Mouse (Mus musculus): ENCODE results near the gene Xkr7. TPM values are rescaled to one million over a fixed set of nuclear protein-coding genes. Genes with fewer than 3 reads are reported as not detected.
A peak's percentile ranks its signal among the peaks of the same experiment; 100 is the strongest.

Gene Xkr7
- polyA plus RNA-seq, 1 experiment from 2014 or later, result 0.36 TPM

DNA sequence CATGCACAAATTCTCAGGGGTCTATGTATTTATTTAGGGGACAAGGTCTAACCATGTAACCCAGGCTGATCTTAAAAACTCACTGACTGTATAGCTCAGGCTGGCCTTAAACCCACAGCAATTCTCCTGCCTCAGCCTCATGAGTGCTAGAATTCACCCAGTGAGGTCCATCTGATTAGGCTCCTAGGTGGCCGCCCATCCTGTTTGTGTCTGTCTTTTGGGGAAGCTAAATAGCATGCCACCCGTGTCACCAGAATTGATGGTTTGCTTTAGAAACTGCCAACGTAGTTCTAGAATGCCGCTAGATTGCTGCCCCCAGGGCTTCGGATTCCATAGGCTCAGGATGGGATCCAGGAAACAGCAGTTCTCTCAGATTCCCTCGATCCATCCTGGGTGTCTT is 35.3 kb downstream of the Xkr7 start:
- H3K9ac ChIP-seq (replicated peaks; ENCODE audit: low read length), result no peak overlapping the region
- H3K27ac ChIP-seq (replicated peaks; ENCODE audit: low read depth, low read length), result no peak overlapping the region
- H3K36me3 ChIP-seq (replicated peaks; ENCODE audit: control insufficient read depth, insufficient read depth, low read depth, low read length), result no peaks in the 10 kb centered on the region
- H3K4me2 ChIP-seq (ENCODE audit: low read depth, low read length), result no peak overlapping the region
- peaks cover 4% of the 10 kb centered on the region; the same call in 1 of the 2 replicates for H3K4me1 ChIP-seq (ENCODE audit: control insufficient read depth, insufficient read depth, low read length)
- WGBS, result 30% methylated on average over 6 of the region's 6 CpGs
- no peak overlapping the region for H3K4me3 ChIP-seq (ENCODE audit: low read depth, low read length)
- peaks cover 24% of the 10 kb centered on the region for H3K27me3 ChIP-seq (ENCODE audit: control insufficient read depth, insufficient read depth, low read length)
- no peaks in the 10 kb centered on the region for H3K9me3 ChIP-seq (replicated peaks; ENCODE audit: control insufficient read depth, low read length)
- ATAC-seq (replicated peaks; ENCODE audit: insufficient number of reproducible peaks, low FRiP score, low TSS enrichment, low read depth) (no peak), DNase-seq (ENCODE audit: low spot score) (no peak)

- Histone ChIP-seq H3K4me2 (ENCODE audit: low read depth, low read length) (no peak overlapping the region), H3K36me3 (replicated peaks; ENCODE audit: control insufficient read depth, insufficient read depth, low read depth, low read length) (no peaks in the 10 kb centered on the region), H3K9me3 (replicated peaks; ENCODE audit: control insufficient read depth, low read length) (no peaks in the 10 kb centered on the region), H3K4me3 (ENCODE audit: low read depth, low read length) (no peak overlapping the region), H3K9ac (replicated peaks; ENCODE audit: low read length) (no peak overlapping the region), H3K4me1 (ENCODE audit: control insufficient read depth, insufficient read depth, low read length) (peaks cover 4% of the 10 kb centered on the region; the same call in 1 of the 2 replicates), H3K27ac (replicated peaks; ENCODE audit: low read depth, low read length) (no peak overlapping the region), H3K27me3 (ENCODE audit: control insufficient read depth, insufficient read depth, low read length) (peaks cover 39% of the 10 kb centered on the region)
- 8% methylated on average over 23 of the region's 23 CpGs for WGBS
- no peak for ATAC-seq (replicated peaks; ENCODE audit: insufficient number of reproducible peaks, low FRiP score, low TSS enrichment, low read depth)
- peak; percentile 30 for DNase-seq (ENCODE audit: low spot score)
Measured at GRCm38 (mm10) chr2:153070762-153071490, 39.3 kb downstream of the Xkr7 start.

DNA sequence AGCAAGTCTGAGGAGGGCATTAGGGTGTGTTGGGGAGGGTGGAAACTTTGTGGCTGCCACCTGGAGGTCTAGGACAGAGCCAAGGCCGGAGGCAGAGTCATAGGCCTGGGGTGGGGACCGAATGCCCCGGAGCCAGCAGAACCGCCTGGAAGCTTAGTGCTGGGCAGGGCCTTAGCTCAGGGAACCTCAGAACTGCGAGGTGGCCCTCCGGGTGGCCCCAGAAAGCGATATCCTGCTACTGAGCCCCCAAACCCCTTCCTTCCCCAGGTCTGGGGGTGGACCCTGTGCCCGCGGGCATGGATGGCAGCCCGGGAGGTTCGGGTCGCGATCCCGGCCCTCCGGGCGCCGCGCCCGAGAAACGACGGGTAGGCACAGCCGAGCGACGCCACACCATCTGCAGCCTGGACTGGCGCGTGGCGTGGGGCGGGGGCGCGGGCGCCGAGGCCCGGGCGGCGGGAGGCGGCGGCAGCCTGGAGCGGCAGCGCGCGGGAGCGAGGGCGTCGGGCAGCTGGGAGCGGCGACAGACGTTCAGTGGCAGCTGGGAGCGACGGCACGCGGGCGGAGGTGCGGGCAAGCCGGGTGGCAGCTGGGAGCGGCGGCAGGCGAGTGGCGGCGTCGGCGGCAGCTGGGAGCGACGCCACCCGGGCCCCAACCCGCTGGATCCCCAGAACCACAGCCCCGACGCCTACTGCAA is 40.0 kb downstream of the Xkr7 start:
- peak overlapping the region; percentile 54 for H3K4me2 ChIP-seq (ENCODE audit: low read depth, low read length)
- ATAC-seq (replicated peaks; ENCODE audit: insufficient number of reproducible peaks, low FRiP score, low TSS enrichment, low read depth) (no peak), DNase-seq (ENCODE audit: low spot score) (peak; percentile 19)
- H3K27me3 ChIP-seq (ENCODE audit: control insufficient read depth, insufficient read depth, low read length), result peaks cover 39% of the 10 kb centered on the region
- H3K9me3 ChIP-seq (replicated peaks; ENCODE audit: control insufficient read depth, low read length), result no peaks in the 10 kb centered on the region
- no peaks in the 10 kb centered on the region for H3K36me3 ChIP-seq (replicated peaks; ENCODE audit: control insufficient read depth, insufficient read depth, low read depth, low read length)
- H3K9ac ChIP-seq (replicated peaks; ENCODE audit: low read length), result peak overlapping the region; percentile 34
- no peak overlapping the region for H3K27ac ChIP-seq (replicated peaks; ENCODE audit: low read depth, low read length)
- WGBS, result 4% methylated on average over 48 of the region's 67 CpGs
- peak overlapping the region; percentile 25 for H3K4me3 ChIP-seq (ENCODE audit: low read depth, low read length)
- H3K4me1 ChIP-seq (ENCODE audit: control insufficient read depth, insufficient read depth, low read length), result peaks cover 4% of the 10 kb centered on the region; the same call in 1 of the 2 replicates

DNA sequence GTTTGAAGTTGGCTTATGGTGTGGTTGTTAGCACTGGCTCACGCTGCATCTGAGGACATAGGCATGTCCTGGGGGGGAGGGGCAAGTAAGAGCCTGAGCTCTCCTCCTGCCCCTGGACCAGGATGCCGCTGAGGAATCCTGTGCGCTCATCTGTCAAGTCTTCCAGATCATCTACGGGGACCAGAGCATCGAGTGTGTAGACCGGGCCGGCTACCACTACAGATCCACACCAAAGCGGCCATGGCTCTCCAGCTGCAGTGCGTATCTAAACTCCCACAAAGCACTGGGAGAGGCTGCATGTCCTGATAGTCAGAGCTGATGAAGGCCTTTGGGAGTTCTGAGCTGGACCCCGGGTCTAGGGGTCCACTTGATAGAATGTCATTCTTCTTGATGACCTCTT is 43.0 kb downstream of the Xkr7 start:
- Histone ChIP-seq H3K4me1 (ENCODE audit: control insufficient read depth, insufficient read depth, low read length) (peaks cover 4% of the 10 kb centered on the region; the same call in 1 of the 2 replicates), H3K4me3 (ENCODE audit: low read depth, low read length) (no peak overlapping the region), H3K4me2 (ENCODE audit: low read depth, low read length) (no peak overlapping the region), H3K27ac (replicated peaks; ENCODE audit: low read depth, low read length) (no peak overlapping the region), H3K36me3 (replicated peaks; ENCODE audit: control insufficient read depth, insufficient read depth, low read depth, low read length) (no peaks in the 10 kb centered on the region), H3K9ac (replicated peaks; ENCODE audit: low read length) (no peak overlapping the region), H3K9me3 (replicated peaks; ENCODE audit: control insufficient read depth, low read length) (no peaks in the 10 kb centered on the region), H3K27me3 (ENCODE audit: control insufficient read depth, insufficient read depth, low read length) (peaks cover 34% of the 10 kb centered on the region)
- 80% methylated on average over 10 of the region's 10 CpGs for WGBS
- ATAC-seq (replicated peaks; ENCODE audit: insufficient number of reproducible peaks, low FRiP score, low TSS enrichment, low read depth) (no peak), DNase-seq (ENCODE audit: low spot score) (no peak)

- Histone ChIP-seq H3K27me3 (ENCODE audit: control insufficient read depth, insufficient read depth, low read length) (peaks cover 26% of the 10 kb centered on the region), H3K4me1 (ENCODE audit: control insufficient read depth, insufficient read depth, low read length) (peaks cover 4% of the 10 kb centered on the region; the same call in 1 of the 2 replicates), H3K36me3 (replicated peaks; ENCODE audit: control insufficient read depth, insufficient read depth, low read depth, low read length) (no peaks in the 10 kb centered on the region), H3K4me2 (ENCODE audit: low read depth, low read length) (no peak overlapping the region), H3K27ac (replicated peaks; ENCODE audit: low read depth, low read length) (no peak overlapping the region), H3K9ac (replicated peaks; ENCODE audit: low read length) (no peak overlapping the region), H3K9me3 (replicated peaks; ENCODE audit: control insufficient read depth, low read length) (no peaks in the 10 kb centered on the region), H3K4me3 (ENCODE audit: low read depth, low read length) (no peak overlapping the region)
- no peak for DNase-seq (ENCODE audit: low spot score)
- no peak for ATAC-seq (replicated peaks; ENCODE audit: insufficient number of reproducible peaks, low FRiP score, low TSS enrichment, low read depth)
- WGBS, result 80% methylated on average over 2 of the region's 2 CpGs
Measured at GRCm38 (mm10) chr2:153075961-153076360, 44.3 kb downstream of the Xkr7 start.

DNA sequence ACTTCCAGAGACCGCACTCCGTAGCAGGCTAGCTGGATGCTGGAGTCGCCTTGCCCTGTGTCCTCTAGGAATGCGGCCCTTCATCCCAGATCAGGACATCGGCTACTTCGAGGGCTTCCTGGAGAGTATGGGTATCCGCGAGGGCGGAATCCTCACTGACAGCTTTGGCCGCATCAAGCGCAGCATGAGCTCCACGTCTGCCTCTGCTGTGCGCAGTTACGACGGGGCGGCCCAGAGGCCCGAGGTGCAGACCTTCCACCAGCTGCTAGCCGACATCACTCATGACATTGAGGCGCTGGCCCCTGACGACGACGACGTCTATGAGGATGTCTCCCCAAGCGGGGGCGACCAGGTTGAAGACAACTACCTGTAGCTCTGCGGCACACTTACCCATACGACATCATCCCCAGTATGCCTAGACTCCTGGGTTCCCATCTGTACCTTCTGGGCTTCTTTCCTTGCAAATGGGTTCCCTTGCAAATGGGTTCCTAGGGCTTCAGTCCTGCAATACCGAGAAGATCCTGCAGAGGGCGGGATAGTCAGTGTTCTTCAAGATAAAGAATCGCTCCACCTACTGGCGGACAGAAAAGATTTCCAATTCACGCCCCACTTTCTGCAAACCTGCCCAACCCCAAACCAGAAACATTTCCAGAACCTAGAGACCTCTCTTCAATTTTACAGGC is 49.3 kb downstream of the Xkr7 start:
- Histone ChIP-seq H3K4me2 (ENCODE audit: low read depth, low read length) (no peak overlapping the region), H3K9me3 (replicated peaks; ENCODE audit: control insufficient read depth, low read length) (no peaks in the 10 kb centered on the region), H3K27ac (replicated peaks; ENCODE audit: low read depth, low read length) (no peak overlapping the region), H3K9ac (replicated peaks; ENCODE audit: low read length) (no peak overlapping the region), H3K36me3 (replicated peaks; ENCODE audit: control insufficient read depth, insufficient read depth, low read depth, low read length) (no peaks in the 10 kb centered on the region), H3K4me3 (ENCODE audit: low read depth, low read length) (no peak overlapping the region), H3K27me3 (ENCODE audit: control insufficient read depth, insufficient read depth, low read length) (no peaks in the 10 kb centered on the region), H3K4me1 (ENCODE audit: control insufficient read depth, insufficient read depth, low read length) (no peaks in the 10 kb centered on the region)
- 34% methylated on average over 32 of the region's 32 CpGs for WGBS
- ATAC-seq (replicated peaks; ENCODE audit: insufficient number of reproducible peaks, low FRiP score, low TSS enrichment, low read depth) (no peak), DNase-seq (ENCODE audit: low spot score) (peak; percentile 95)

- H3K4me1 ChIP-seq (ENCODE audit: control insufficient read depth, insufficient read depth, low read length), result no peaks in the 10 kb centered on the region
- ATAC-seq (replicated peaks; ENCODE audit: insufficient number of reproducible peaks, low FRiP score, low TSS enrichment, low read depth) (no peak), DNase-seq (ENCODE audit: low spot score) (no peak)
- 82% methylated on average over 6 of the region's 6 CpGs for WGBS
- no peak overlapping the region for H3K4me2 ChIP-seq (ENCODE audit: low read depth, low read length)
- H3K4me3 ChIP-seq (ENCODE audit: low read depth, low read length), result no peak overlapping the region
- H3K36me3 ChIP-seq (replicated peaks; ENCODE audit: control insufficient read depth, insufficient read depth, low read depth, low read length), result no peaks in the 10 kb centered on the region
- H3K9me3 ChIP-seq (replicated peaks; ENCODE audit: control insufficient read depth, low read length), result no peaks in the 10 kb centered on the region
- no peak overlapping the region for H3K27ac ChIP-seq (replicated peaks; ENCODE audit: low read depth, low read length)
- H3K9ac ChIP-seq (replicated peaks; ENCODE audit: low read length), result no peak overlapping the region
- H3K27me3 ChIP-seq (ENCODE audit: control insufficient read depth, insufficient read depth, low read length), result no peaks in the 10 kb centered on the region
Measured at GRCm38 (mm10) chr2:153081866-153082265, 50.2 kb downstream of the Xkr7 start.

GRCm38 (mm10) chr2:153083275-153083674 is 51.6 kb downstream of the Xkr7 start:
- no peak for ATAC-seq (replicated peaks; ENCODE audit: insufficient number of reproducible peaks, low FRiP score, low TSS enrichment, low read depth)
- H3K4me2 ChIP-seq (ENCODE audit: low read depth, low read length), result no peak overlapping the region
- no peaks in the 10 kb centered on the region for H3K9me3 ChIP-seq (replicated peaks; ENCODE audit: control insufficient read depth, low read length)
- no peak for DNase-seq (ENCODE audit: low spot score)
- no peaks in the 10 kb centered on the region for H3K27me3 ChIP-seq (ENCODE audit: control insufficient read depth, insufficient read depth, low read length)
- 87% methylated on average over 8 of the region's 8 CpGs for WGBS
- no peak overlapping the region for H3K4me3 ChIP-seq (ENCODE audit: low read depth, low read length)
- no peaks in the 10 kb centered on the region for H3K4me1 ChIP-seq (ENCODE audit: control insufficient read depth, insufficient read depth, low read length)
- H3K36me3 ChIP-seq (replicated peaks; ENCODE audit: control insufficient read depth, insufficient read depth, low read depth, low read length), result no peaks in the 10 kb centered on the region
- H3K27ac ChIP-seq (replicated peaks; ENCODE audit: low read depth, low read length), result no peak overlapping the region
- H3K9ac ChIP-seq (replicated peaks; ENCODE audit: low read length), result no peak overlapping the region

Measured in embryonic facial prominence, embryonic 11.5 days (tissue).